Mouse (Mus musculus): ENCODE data around the gene Mast3. TPM values are rescaled to one million over a fixed set of nuclear protein-coding genes. Genes with fewer than 3 reads are reported as not detected.

The Mast3 gene
- total RNA-seq, 2 experiments from 2014 or later, result 5.4 to 29.2 TPM

DNA sequence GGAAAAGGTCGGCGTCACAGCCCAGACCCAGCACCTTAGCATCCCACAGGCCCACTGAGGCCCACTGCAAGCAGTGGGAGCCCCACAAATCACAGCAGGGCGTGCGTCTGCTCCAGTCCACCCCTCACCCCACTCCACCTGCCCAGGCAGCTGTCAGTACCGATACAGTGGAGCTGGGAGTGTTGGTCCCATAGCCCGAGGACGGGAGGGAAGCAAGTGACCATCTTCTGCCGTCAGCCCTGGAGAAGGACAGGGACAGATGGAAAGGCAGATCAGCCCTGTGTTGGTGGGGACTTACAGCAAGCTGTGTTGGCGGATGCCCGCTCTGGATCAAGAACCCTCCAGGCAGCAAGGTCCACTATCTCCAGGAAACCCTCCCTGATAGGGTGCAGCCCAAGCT, 15.8 kb downstream of the Mast3 start:
- ATAC-seq (replicated peaks; ENCODE audit: low FRiP score, poor library complexity, severe bottlenecking), result no peak

GRCm38 (mm10) chr8:70787941-70788667, 16.8 kb downstream of the Mast3 start:
- no peak for ATAC-seq (replicated peaks; ENCODE audit: low FRiP score, poor library complexity, severe bottlenecking)

DNA sequence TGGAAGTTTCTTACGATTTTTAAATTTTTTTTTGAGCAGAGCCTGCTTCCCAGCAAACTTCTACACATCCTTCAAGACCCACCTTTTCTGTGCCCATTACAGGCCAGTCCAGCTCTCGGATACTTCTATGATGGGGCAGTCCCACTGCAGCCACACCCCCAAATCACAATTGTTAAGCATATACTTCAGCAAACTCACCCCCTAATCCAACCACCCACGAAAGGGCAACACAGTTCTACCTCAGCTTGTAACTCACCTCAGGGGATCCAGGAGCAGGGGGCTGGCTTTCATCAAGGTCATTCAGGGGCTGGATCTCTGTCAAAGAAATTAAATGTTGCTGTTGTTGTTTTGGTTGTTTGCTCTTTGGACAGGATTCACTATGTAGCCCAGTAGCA, 17.8 kb downstream of the Mast3 start:
- ATAC-seq (replicated peaks; ENCODE audit: low FRiP score, poor library complexity, severe bottlenecking), result no peak

DNA sequence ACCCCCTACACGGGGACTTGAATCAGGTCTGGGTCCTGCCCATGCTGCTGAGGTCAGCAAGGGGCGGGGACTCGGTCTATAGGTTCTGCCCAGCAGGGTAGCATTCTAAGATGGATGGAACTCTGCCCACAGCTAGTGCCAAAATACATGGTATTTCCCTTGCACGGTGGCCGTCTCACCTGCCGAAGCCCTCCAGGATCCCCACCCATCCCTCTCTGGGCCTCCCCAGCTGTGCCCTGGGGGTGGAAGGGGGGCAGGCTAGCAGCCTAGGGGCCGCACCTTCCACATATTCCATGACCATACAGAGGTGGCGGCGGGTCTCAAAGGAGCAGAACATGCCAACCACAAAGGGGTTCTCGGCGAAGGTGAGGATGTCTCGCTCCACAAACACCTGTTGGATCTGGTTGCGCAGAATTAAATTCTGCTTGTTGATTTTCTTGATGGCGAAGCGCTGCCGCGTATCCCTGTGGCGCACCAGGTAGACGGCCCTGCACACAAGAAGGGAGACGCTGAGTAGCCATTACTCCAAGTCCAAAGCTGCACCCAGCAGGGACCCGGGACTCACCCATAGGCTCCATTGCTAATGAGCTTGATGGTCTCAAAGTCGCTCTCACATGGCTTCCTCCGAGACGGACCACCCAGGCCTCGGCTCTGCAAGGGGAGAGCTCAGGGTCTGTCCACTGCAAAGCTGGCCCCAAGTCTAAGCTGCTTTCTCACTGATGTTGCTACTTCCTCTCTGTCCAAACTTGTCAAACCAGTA, 18.4 kb downstream of the Mast3 start:
- ATAC-seq (replicated peaks; ENCODE audit: low FRiP score, poor library complexity, severe bottlenecking), result no peak

- ATAC-seq (replicated peaks; ENCODE audit: low FRiP score, poor library complexity, severe bottlenecking), result no peak
These were observed 24.8 kb downstream of the Mast3 start for GRCm38 (mm10) chr8:70780093-70780492.

DNA sequence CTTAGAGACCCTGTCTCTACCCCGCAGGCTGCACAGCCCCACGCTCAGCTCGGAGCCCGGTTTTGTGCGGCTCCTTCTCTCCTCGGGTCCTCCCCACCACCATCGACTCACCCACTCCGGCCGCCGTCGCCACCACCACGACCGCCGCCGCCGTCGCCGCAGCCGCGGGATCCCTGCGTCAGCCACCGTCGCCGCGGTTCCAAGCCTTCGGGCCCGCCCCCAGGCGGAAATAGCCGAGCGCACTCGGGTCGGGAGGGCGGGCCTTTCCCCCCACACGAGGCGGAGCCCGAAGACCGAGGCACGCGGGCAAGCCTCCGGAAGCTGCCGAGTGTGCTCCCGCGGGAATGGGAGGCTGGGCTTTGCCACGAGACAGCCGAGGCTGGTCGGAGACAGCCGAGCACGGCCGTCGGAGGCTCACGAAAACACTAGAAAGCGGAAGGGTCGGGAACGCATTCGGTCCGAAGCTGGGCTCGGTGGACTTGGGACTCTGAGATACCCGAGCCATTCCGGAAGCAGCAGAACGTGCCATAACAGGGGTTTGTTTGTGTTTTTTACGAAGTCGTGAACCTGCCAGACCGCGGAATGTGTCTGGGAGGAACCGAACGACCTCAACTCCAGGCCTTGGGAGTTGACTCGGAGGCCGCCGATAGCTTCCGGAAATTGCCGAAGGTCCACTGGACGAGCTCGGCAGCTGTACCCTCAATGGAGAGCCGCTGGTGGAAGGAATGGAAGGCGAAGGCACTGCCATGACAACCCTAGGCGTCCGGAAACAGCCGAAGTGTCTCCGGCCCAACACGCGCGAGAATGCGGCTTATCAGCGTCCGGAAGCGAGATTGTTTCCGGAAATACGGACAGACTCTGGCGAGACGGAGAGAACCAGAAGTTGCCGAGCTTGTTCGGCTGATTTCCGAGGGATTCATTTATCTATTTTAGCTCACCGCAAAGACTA, 28.1 kb downstream of the Mast3 start, which contains the start of gene Pik3r2:
Pik3r2 (minus strand) TSS at position 218 of the 949 bp plus-strand sequence.
- ATAC-seq (replicated peaks; ENCODE audit: low FRiP score, poor library complexity, severe bottlenecking), result peak; percentile 71

DNA sequence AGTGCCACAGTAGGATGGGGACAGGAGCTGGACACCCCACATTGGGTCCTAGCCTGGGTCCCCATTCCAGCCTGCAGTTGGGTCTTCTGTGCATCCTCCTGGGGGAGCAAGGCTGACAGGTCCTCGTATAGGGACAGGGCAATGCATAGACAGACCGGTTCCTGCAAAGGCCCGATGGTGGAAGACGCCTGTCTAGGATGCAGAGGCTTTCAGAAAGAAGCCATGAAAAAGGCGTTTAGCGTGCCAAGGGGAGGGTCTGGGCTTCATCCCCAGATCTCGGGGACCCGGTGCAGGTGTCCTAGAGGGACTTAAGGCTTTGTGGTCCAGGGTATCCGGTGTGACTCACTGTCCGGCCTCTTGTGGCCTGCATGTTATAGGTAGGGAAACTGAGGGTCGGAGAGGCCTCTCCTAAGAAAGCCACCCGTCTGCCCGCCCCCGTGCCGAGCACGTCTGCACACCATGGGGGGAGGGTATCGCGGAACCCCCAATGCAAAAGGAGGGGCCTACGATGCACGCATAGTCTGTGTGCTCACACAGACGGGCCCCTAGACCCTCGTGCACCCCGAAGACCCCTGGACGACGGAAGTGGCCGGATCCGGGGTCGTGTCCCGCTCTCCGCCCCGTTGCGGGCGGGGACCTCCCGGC, 28.9 kb downstream of the Mast3 start:
- ATAC-seq (replicated peaks; ENCODE audit: low FRiP score, poor library complexity, severe bottlenecking), result no peak

DNA sequence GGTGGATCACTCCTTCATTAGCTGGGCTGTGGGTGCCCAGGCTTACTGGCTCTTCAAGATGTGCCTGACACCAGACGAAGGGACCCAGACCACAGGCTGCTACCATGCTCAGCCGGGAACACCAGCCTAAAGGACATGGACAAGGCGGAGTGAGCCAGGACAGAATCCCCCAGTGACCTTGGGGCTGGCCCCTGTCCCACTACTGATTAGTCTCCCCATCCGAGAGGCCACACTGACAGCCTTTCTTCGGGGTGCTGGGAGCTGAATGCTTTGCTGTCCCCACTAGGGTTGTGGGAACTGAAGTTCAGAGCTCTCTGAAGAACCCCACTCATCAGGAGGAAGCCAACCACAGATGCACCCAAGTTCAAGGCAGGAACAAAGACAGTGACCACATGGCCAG, 29.6 kb downstream of the Mast3 start:
- ATAC-seq (replicated peaks; ENCODE audit: low FRiP score, poor library complexity, severe bottlenecking), result no peak

DNA sequence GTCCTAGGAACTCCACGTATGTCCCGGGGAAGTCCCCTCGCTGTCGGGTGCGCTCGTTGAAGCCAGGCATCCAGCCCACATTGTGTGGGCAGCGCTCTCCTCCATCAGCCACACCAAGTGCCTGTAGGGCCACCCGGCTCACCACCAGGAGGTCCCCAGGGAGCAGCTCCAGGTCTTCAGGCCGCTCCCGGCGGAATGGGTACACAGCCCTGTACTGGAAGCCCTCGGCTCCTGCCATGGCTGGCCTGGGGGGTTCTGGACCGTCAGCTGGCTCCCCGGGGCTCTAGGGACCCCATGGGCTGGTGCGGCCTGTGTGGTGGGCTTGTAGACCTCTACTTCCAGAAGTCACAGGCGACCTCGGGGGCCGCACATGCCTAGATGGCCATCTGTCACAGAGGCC, 30.1 kb downstream of the Mast3 start:
- ATAC-seq (replicated peaks; ENCODE audit: low FRiP score, poor library complexity, severe bottlenecking), result no peak

GRCm38 (mm10) chr8:70773833-70774232, 31.0 kb downstream of the Mast3 start:
- ATAC-seq (replicated peaks; ENCODE audit: low FRiP score, poor library complexity, severe bottlenecking), result 0 out of 2 replicates have a peak, but pooled peaks have one; percentile 12

- ATAC-seq (replicated peaks; ENCODE audit: low FRiP score, poor library complexity, severe bottlenecking), result no peak
These were observed 31.4 kb downstream of the Mast3 start for GRCm38 (mm10) chr8:70773410-70773809.

GRCm38 (mm10) chr8:70772890-70773289, 32.0 kb downstream of the Mast3 start:
- no peak for ATAC-seq (replicated peaks; ENCODE audit: low FRiP score, poor library complexity, severe bottlenecking)

DNA sequence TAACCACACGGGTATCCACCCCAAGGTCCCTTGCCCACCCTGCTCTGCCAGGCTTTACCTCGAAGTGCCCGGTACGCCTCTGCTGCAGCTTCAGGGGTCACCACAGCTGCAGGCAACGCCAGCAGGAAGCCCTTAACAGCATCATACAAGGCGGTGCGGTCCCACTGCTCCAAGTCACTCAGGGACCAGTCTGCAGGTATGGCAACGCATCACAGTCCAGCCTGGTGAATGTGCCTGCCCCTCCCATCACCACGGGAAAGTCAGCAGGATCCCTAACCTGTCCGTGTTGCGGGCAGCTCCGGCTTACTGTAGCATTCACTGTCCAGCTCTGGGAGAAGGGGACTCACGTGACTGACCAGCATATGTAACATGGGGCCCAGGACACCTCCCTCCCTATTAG, 32.8 kb downstream of the Mast3 start:
- ATAC-seq (replicated peaks; ENCODE audit: low FRiP score, poor library complexity, severe bottlenecking), result no peak

- ATAC-seq (replicated peaks; ENCODE audit: low FRiP score, poor library complexity, severe bottlenecking), result no peak
These were observed 33.6 kb downstream of the Mast3 start for GRCm38 (mm10) chr8:70771217-70771616.

DNA sequence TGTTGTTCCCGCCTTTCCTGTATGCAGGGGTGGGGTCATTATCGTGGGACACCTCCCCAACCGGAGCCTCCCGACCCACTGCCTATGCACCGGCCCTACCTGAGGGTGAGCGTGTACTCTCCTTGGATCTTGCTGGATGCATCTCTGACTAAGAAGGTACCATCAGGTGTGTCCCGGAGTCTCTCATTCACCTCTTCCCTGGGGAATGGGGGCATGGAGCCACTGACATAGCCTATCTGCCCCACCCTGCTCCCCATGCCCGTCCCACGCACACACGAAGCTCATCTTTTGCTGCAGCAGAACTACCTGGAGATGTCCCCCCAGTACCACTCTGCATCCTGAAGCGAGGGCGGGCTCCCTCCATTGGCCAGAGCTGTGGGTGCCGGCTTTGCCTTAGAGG, 34.1 kb downstream of the Mast3 start:
- no peak for ATAC-seq (replicated peaks; ENCODE audit: low FRiP score, poor library complexity, severe bottlenecking)

DNA sequence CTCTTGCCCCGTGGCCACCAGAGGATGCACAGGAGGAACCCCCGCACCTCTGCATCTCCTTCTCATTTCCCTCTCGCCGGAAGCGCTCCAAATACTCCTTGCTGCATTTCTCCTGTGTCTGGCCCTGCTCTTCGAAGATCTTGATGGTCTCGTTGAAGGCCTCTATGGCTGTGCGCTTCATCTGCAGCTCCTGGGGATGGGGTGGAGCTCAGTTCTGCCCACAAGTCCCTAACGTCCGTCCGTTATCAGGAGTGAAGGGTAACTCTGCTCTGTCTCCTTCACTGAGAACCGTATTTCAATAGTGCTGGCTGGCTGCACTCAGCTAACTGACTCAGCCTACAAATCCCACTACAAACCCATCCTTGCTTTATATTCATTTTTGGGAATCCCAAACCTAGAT, 35.0 kb downstream of the Mast3 start:
- ATAC-seq (replicated peaks; ENCODE audit: low FRiP score, poor library complexity, severe bottlenecking), result 0 out of 2 replicates have a peak, but pooled peaks have one; percentile 0

DNA sequence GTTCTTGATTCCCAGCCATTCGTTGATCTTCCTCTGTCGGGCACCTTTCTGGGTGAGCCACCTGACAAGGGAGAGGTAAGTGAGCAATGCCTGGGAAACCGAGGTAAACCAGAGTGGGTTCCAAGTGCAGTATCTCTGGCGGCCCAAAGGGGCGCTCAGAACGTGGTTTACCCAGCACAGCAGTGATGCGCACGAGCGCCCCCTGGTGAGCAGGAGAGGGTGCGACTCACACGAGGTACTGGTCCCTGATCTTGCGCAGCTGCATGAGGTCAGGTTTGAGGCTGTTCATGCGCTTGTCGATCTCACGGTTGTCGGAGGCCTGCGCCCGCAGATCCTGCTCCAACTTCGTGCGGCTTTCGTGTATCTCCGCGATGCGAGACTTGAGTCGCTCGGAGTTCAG, 35.5 kb downstream of the Mast3 start:
- peak; percentile 68 for ATAC-seq (replicated peaks; ENCODE audit: low FRiP score, poor library complexity, severe bottlenecking)

DNA sequence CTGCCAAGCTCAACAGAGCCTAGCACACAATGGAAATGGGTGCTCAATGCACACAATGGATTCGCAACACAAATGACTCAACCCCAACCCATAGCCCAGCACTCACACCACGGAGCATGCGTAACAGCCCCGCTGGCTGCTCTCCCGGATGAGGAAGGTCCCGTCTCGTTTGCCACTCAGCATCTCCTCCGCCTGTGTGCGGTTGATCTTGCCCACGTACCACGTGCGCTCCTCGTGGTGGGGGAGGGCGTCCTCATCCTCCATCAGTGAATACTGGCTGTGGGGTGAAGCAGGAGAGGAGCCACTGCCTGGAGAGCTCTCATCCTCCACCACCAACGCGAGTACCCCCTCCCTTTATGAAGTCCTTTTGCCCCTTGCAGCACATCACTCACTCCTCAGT, 35.9 kb downstream of the Mast3 start:
- no peak for ATAC-seq (replicated peaks; ENCODE audit: low FRiP score, poor library complexity, severe bottlenecking)

DNA sequence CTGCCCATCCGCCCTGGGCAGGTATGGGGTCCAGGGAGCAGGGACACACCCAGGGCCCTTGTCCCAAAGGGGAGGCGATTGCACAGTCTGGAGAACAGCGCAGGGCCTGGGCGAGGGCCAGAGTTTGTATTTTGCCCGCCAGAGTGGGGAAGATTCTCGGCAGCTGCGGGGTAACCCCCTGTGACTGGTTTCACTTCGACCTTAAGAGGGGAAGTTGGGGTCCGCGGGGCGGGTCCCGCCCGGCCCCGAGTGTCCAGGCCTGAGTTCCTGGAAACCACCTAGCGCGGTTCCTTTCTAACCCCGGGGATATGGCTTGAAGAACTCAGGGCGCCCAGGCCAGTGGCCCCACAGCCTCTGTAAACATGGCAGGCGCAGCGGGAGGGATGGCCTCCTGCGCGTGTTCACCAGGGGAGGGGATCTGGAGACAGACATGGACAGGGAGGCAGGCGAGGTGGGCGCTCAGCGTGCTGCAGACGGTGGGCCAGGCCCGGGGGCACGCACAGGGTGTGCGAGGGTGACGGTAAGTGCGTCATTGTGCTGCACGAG, 36.5 kb downstream of the Mast3 start:
- no peak for ATAC-seq (replicated peaks; ENCODE audit: low FRiP score, poor library complexity, severe bottlenecking)

All from erythroblast, adult 5-6 weeks (primary cell).